Mouse (Mus musculus) A20 (cell line): ENCODE measurements around the gene Pramel7.
"Not testable (repeated sequence)": the region's sequence is repeated elsewhere in the genome, so short reads cannot be mapped to it uniquely, and the experiment has no call there.

Experiments used
- DNase-seq: peaks from one replicate; pipeline ENCODE4 v3.0.0-alpha.2; 2011; ENCODE audit warnings: low read depth, low spot score

Gene Pramel7

GRCm38 (mm10) chr2:87496993-87497392 lies at the start of gene Pramel7:
Pramel7 (minus strand) TSS chr2:87497093.
- DNase-seq: not testable (repeated sequence)

GRCm38 (mm10) chr2:87545442-87545841 lies 48.5 kb upstream of the Pramel7 start, which contains the start of gene Olfr1128:
Olfr1128 (minus strand) TSS chr2:87545542.
- no peak for DNase-seq

DNA sequence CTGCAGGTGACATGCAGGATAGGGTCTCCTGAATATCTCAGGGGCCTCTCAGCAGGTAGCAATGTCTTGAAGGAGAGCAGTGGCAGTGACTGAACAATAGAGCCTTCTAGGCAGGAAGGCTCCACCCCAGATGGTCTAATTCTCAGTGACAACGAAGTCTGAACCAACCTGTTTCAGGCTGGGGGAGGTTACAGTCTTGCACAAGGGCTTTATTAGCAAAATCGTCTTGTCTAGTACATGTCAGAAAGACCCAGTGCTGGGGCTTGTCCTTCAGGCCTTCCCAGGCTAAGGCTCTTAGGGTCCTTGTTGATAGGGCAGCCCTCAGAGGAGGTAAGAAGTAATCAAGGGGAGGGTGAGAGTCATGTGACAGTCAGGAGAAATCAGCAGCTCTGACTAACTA lies 37.9 kb upstream of the Pramel7 start:
- no peak for DNase-seq

DNA sequence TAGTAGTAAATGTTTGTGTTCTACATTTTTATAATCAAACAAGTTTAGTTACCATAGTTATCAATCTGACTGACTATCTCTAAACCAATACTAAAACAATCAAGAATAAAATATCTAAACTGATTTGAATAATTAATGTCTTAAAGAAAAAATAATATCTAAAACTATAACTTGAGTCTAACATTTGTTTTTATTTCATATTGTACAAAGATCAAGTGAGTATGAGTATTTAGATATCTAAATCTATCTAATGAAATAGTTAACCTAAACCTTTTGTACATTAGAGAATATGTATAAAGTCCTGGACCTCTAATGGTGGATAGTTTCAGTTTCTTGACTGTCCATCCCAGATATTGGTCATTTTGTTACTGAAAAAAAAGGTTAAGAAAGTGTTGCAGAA lies 34.6 kb upstream of the Pramel7 start, which contains the start of gene Olfr153:
Olfr153 (plus strand) TSS at position 301 of the 400 bp plus-strand sequence.
- DNase-seq: no peak

DNA sequence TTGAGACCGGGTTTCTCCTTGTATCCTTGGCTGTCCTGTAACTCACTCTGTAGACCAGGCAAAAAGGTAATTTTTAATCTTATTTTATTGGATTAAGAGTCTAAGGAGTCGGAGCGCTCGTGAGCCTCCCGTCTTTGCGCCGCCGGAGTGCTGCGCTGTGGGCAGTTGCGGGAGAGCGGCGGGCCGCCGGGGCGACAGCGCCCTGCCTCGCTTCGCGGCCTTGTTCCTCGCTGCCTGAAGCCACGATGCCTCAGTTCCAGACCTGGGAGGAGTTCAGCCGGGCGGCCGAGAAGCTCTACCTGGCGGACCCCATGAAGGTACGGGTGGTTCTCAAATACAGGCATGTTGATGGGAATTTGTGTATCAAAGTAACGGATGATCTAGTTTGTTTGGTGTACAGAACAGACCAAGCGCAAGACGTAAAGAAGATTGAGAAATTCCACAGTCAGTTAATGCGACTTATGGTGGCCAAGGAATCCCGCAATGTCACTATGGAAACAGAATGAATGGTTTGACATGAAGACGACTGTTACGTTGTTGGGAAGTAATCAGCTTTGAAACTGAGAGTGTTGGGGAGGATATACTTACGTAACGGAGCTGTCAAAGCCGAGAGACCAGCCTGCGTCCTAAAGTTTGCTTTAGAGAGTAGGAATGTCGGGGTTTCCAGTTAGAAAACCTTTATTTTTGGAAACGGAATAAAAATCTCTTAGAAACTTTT lies 29.2 kb upstream of the Pramel7 start:
- not testable (repeated sequence) for DNase-seq

GRCm38 (mm10) chr2:87520651-87521050 lies 23.8 kb upstream of the Pramel7 start:
- DNase-seq: no peak

- DNase-seq: no peak
Observed at GRCm38 (mm10) chr2:87516581-87516980, 19.7 kb upstream of the Pramel7 start.

DNA sequence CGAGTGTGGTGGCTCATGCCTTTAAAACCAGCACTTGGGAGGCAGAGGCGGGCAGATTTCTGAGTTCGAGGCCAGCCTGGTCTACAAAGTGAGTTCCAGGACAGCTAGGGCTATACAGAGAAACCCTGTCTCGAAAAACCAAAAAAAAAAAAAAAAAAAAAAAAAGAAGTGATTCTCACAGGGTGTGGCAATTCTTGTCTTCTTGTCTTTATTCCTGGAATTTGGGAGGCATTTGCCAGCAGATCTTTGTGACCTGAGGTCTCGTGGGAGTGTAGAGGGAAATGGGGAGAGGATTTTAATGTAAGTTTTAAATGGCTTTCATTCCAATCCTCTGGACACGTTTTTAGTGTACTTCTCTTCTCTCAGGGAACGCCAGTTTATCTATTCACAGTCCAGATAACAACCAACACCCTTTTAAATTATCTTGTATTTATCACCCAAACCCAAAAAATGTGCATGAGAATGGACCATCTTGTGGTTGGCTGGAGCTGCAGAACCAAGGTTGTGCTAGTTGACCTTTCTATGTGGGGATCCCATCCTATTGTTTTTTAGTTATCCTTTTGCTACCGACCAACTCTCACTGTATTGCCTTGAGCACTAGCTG lies 18.7 kb upstream of the Pramel7 start:
- no peak for DNase-seq

- DNase-seq: no peak
Observed at GRCm38 (mm10) chr2:87515046-87515445, 18.2 kb upstream of the Pramel7 start.

- no peak for DNase-seq
Observed at GRCm38 (mm10) chr2:87506265-87506664, 9.4 kb upstream of the Pramel7 start, which contains the start of gene Pramel6. Pramel6 (plus strand) TSS chr2:87506565.

DNA sequence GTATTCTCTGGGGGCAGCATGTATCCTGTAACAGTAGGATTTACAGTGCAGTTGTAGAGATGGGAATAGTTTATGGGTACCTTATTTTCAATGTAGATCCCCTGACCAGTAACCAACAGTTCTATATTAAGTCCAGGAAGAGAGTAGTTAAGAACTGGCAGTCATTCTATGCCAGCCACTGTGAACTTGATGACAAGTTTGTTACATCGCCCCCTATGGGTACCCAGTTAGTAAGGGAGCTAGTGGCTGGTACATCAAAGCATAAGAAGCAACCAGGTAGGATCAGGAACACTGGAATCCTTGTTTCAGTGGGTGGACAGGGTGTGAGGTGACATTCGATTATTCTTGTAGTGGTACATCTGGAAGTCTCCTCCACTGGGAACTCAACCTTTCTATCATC lies 14.6 kb downstream of the Pramel7 start:
- DNase-seq: no peak

DNA sequence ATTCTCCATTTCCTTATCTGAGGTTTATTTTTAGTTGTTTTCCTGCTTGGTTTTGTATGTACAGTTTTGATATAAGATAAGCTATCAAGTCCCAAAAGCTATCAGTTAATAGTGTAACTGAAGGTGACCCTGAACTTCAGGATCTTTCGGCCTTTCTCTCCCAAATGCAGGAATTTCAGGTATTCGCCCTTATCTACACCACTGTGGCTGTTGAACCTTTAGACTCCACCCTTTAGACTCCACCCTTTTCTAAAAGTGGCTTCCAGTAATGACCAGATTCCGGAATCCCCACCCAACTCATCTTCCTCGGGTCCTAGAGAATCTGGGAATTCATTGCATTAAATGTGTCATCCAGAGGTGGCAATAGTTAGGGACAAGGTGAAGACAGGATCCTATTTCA lies 15.7 kb downstream of the Pramel7 start:
- DNase-seq: no peak

DNA sequence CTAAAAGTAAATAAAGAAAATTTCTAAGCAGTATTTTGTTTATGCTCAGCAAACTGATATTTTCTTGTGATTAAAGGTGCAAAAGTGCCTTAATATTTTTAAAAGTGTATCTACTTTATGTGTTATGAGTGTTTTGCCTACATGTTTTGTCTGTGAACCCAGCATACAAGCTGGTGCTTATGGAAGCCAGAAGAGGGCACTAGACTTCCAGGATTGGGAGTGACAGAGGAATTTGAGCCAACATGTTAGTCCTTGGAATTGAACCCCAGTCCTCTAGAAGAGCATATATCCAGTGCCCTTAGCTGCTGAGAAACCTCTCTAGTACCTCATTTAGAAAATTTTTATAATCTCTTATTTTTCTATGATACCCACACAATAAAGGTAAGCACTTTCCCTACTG lies 16.7 kb downstream of the Pramel7 start:
- DNase-seq: no peak

- no peak for DNase-seq
Observed at GRCm38 (mm10) chr2:87461769-87462168, 35.1 kb downstream of the Pramel7 start.

DNA sequence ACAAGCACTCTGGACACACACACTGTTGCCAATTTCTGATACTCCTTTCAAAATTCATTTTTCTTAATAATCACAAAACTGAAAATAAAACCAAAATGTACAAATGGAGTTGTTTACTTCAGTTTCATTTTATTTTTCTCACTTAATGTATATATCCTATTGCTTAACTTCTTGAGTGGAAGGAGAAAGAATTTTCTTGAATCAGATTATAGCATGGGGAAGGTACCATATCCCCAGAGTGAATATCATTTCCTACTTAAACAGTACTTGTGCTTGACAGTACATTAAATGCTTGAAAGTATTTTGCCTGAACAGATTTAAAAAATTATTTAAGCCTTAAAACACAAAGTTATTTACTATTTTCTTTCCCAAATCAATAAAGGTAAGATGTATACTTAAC lies 43.2 kb downstream of the Pramel7 start, which contains the start of gene Olfr1126:
Olfr1126 (plus strand) TSS at position 301 of the 400 bp plus-strand sequence.
- DNase-seq: no peak
